Mouse (Mus musculus) limb, embryonic 12.5 days (tissue): ENCODE measurements around the gene Nol10. TPM values are rescaled to one million over a fixed set of nuclear protein-coding genes. Genes with fewer than 3 reads are reported as not detected.
A peak's percentile ranks its signal among the peaks of the same experiment; 100 is the strongest.

Experiments used
- ATAC-seq: fragments of 200-750 bp; cut with Nextera tagmentation; 2 replicates; pipeline ENCODE4 v1.8.0; 2017; ENCODE audit warnings: low read depth, moderate TSS enrichment; ENCODE audit not compliant: insufficient number of reproducible peaks, insufficient read depth, low FRiP score, low TSS enrichment
- H3K27ac ChIP-seq: fragments of 300-500 bp; sonication (generic); 2 replicates; pipeline ENCODE4 v1.5.1; 2016; ENCODE audit warnings: mild to moderate bottlenecking, moderate library complexity
- H3K27me3 ChIP-seq: fragments of 300-500 bp; sonication (generic); 2 replicates; pipeline ENCODE4 v1.6.1; 2016; ENCODE audit warnings: mild to moderate bottlenecking, moderate library complexity
- H3K36me3 ChIP-seq: fragments of 300-500 bp; sonication (generic); 2 replicates; pipeline ENCODE4 v1.6.1; 2016; ENCODE audit warnings: mild to moderate bottlenecking, moderate library complexity
- H3K4me1 ChIP-seq: fragments of 300-500 bp; sonication (generic); replicated peaks from 2 replicates; pipeline ENCODE4 v1.6.1; 2016
- H3K4me2 ChIP-seq: fragments of 300-500 bp; sonication (generic); 2 replicates; pipeline ENCODE4 v1.6.1; 2016; ENCODE audit warnings: mild to moderate bottlenecking, moderate library complexity
- H3K4me3 ChIP-seq: fragments of 300-500 bp; sonication (generic); replicated peaks from 2 replicates; pipeline ENCODE4 v1.5.1; 2016; ENCODE audit warnings: mild to moderate bottlenecking
- H3K9ac ChIP-seq: fragments of 300-500 bp; sonication (generic); replicated peaks from 2 replicates; pipeline ENCODE4 v1.6.1; 2016; ENCODE audit warnings: mild to moderate bottlenecking, moderate library complexity
- H3K9me3 ChIP-seq: fragments of 300-500 bp; sonication (generic); 2 replicates; pipeline ENCODE4 v1.6.1; 2016; ENCODE audit warnings: mild to moderate bottlenecking, moderate library complexity
- WGBS: fragments of 180-500 bp; shearing (Covaris S2); methylation state at CpG from one replicate; pipeline ENCODE4 v1.1.7; 2016; 5-methylcytosine and 5-hydroxymethylcytosine counted together
- polyA plus RNA-seq: library from polyadenylated mRNA; unstranded; fragments of >200 nt; fragmentation: Nextera tagmentation; extraction: Ambion mirVana; gene quantifications from 2 replicates; pipeline ENCODE4 v1.2.1, GENCODE M21; 2016

The Nol10 gene
- polyA plus RNA-seq, 1 experiment from 2014 or later, result 30.8 TPM

- Histone ChIP-seq H3K9me3 (no peaks in the 10 kb centered on the region), H3K27me3 (no peaks in the 10 kb centered on the region), H3K4me1 (no peaks in the 10 kb centered on the region), H3K9ac (no peak overlapping the region), H3K4me3 (no peak overlapping the region), H3K36me3 (peaks cover 48% of the 10 kb centered on the region), H3K4me2 (no peak overlapping the region), H3K27ac (0 out of 2 replicates have a peak overlapping the region, but pooled peaks have one; percentile 12)
- no peak for ATAC-seq
- 57% methylated on average over 12 of the region's 12 CpGs for WGBS
Measured at GRCm38 (mm10) chr12:17411797-17412526, 63.7 kb downstream of the Nol10 start.

GRCm38 (mm10) chr12:17414734-17415133 is 66.5 kb downstream of the Nol10 start:
- no peak for ATAC-seq
- Histone ChIP-seq H3K4me2 (no peak overlapping the region), H3K27ac (no peak overlapping the region), H3K9ac (no peak overlapping the region), H3K9me3 (no peaks in the 10 kb centered on the region), H3K36me3 (peaks cover 50% of the 10 kb centered on the region), H3K27me3 (no peaks in the 10 kb centered on the region), H3K4me3 (no peak overlapping the region), H3K4me1 (no peaks in the 10 kb centered on the region)
- WGBS, result 83% methylated on average over 7 of the region's 7 CpGs

- H3K9ac ChIP-seq, result no peak overlapping the region
- no peak for ATAC-seq
- no peaks in the 10 kb centered on the region for H3K9me3 ChIP-seq
- WGBS, result 50% methylated on average over 3 of the region's 3 CpGs
- H3K27me3 ChIP-seq, result no peaks in the 10 kb centered on the region
- peaks cover 85% of the 10 kb centered on the region for H3K36me3 ChIP-seq
- H3K27ac ChIP-seq, result no peak overlapping the region
- no peak overlapping the region for H3K4me2 ChIP-seq
- H3K4me3 ChIP-seq, result no peak overlapping the region
- no peaks in the 10 kb centered on the region for H3K4me1 ChIP-seq
Measured at GRCm38 (mm10) chr12:17420168-17420810, 72.0 kb downstream of the Nol10 start.

- no peaks in the 10 kb centered on the region for H3K9me3 ChIP-seq
- no peak overlapping the region for H3K27ac ChIP-seq
- no peak overlapping the region for H3K4me2 ChIP-seq
- no peak overlapping the region for H3K4me3 ChIP-seq
- no peak overlapping the region for H3K9ac ChIP-seq
- H3K27me3 ChIP-seq, result no peaks in the 10 kb centered on the region
- H3K36me3 ChIP-seq, result peaks cover 80% of the 10 kb centered on the region
- WGBS, result 87% methylated on average over 11 of the region's 11 CpGs
- no peaks in the 10 kb centered on the region; the same call in 1 of the 2 replicates for H3K4me1 ChIP-seq
- no peak for ATAC-seq
Measured at GRCm38 (mm10) chr12:17425254-17426169, 77.3 kb downstream of the Nol10 start.

GRCm38 (mm10) chr12:17426735-17427134 is 78.5 kb downstream of the Nol10 start:
- Histone ChIP-seq H3K27ac (no peak overlapping the region), H3K4me2 (no peak overlapping the region), H3K4me3 (no peak overlapping the region), H3K9ac (no peak overlapping the region), H3K27me3 (no peaks in the 10 kb centered on the region), H3K36me3 (peaks cover 83% of the 10 kb centered on the region), H3K4me1 (no peaks in the 10 kb centered on the region; the same call in 1 of the 2 replicates), H3K9me3 (no peaks in the 10 kb centered on the region)
- ATAC-seq, result no peak
- 46% methylated on average over 3 of the region's 3 CpGs for WGBS

GRCm38 (mm10) chr12:17430578-17430977 is 82.3 kb downstream of the Nol10 start:
- H3K9me3 ChIP-seq, result no peaks in the 10 kb centered on the region
- H3K27ac ChIP-seq, result no peak overlapping the region
- no peaks in the 10 kb centered on the region for H3K27me3 ChIP-seq
- peaks cover under 1% of the 10 kb centered on the region for H3K4me1 ChIP-seq
- no peak for ATAC-seq
- peaks cover 67% of the 10 kb centered on the region for H3K36me3 ChIP-seq
- WGBS, result 87% methylated on average over 2 of the region's 2 CpGs
- no peak overlapping the region for H3K4me3 ChIP-seq
- no peak overlapping the region for H3K4me2 ChIP-seq
- no peak overlapping the region for H3K9ac ChIP-seq

GRCm38 (mm10) chr12:17431166-17431565 is 82.9 kb downstream of the Nol10 start:
- H3K36me3 ChIP-seq, result peaks cover 61% of the 10 kb centered on the region
- no peak for ATAC-seq
- WGBS, result 85% methylated on average over 5 of the region's 5 CpGs

GRCm38 (mm10) chr12:17431812-17432332 is 83.6 kb downstream of the Nol10 start:
- peaks cover 56% of the 10 kb centered on the region for H3K36me3 ChIP-seq

More at GRCm38 (mm10) chr12:17431166-17431565, 82.9 kb downstream of the Nol10 start:
- peaks cover 6% of the 10 kb centered on the region for H3K4me1 ChIP-seq
- no peaks in the 10 kb centered on the region for H3K9me3 ChIP-seq
- H3K4me3 ChIP-seq, result no peak overlapping the region
- H3K27me3 ChIP-seq, result no peaks in the 10 kb centered on the region
- no peak overlapping the region for H3K9ac ChIP-seq
- no peak overlapping the region for H3K27ac ChIP-seq
- H3K4me2 ChIP-seq, result no peak overlapping the region

GRCm38 (mm10) chr12:17433712-17434111 is 85.5 kb downstream of the Nol10 start:
- Histone ChIP-seq H3K36me3 (peaks cover 47% of the 10 kb centered on the region), H3K4me3 (no peak overlapping the region), H3K27me3 (no peaks in the 10 kb centered on the region), H3K9me3 (no peaks in the 10 kb centered on the region), H3K9ac (no peak overlapping the region), H3K4me1 (peaks cover 6% of the 10 kb centered on the region; the same call in 1 of the 2 replicates), H3K4me2 (no peak overlapping the region), H3K27ac (no peak overlapping the region)
- no peak for ATAC-seq
- 96% methylated on average over 4 of the region's 4 CpGs for WGBS

More at GRCm38 (mm10) chr12:17431812-17432332, 83.6 kb downstream of the Nol10 start:
- H3K4me2 ChIP-seq, result no peak overlapping the region
- no peak for ATAC-seq
- WGBS, result 93% methylated on average over 4 of the region's 4 CpGs
- no peak overlapping the region for H3K27ac ChIP-seq
- peaks cover 6% of the 10 kb centered on the region; the same call in 1 of the 2 replicates for H3K4me1 ChIP-seq
- no peaks in the 10 kb centered on the region for H3K27me3 ChIP-seq
- no peaks in the 10 kb centered on the region for H3K9me3 ChIP-seq
- H3K4me3 ChIP-seq, result no peak overlapping the region
- no peak overlapping the region for H3K9ac ChIP-seq

GRCm38 (mm10) chr12:17436471-17436870 is 88.2 kb downstream of the Nol10 start:
- H3K27ac ChIP-seq, result no peak overlapping the region
- no peak overlapping the region for H3K9ac ChIP-seq
- H3K36me3 ChIP-seq, result peaks cover 20% of the 10 kb centered on the region; the same call in 1 of the 2 replicates
- no peaks in the 10 kb centered on the region for H3K9me3 ChIP-seq
- H3K4me2 ChIP-seq, result no peak overlapping the region
- no peak for ATAC-seq
- WGBS, result 74% methylated on average over 2 of the region's 2 CpGs
- peaks cover 13% of the 10 kb centered on the region for H3K4me1 ChIP-seq
- no peak overlapping the region for H3K4me3 ChIP-seq
- no peaks in the 10 kb centered on the region for H3K27me3 ChIP-seq
